Mouse (Mus musculus): ENCODE data around the gene Card19. TPM values are rescaled to one million over a fixed set of nuclear protein-coding genes. Genes with fewer than 3 reads are reported as not detected.

Gene Card19
- polyA plus RNA-seq, 1 experiment, result 79.4 TPM

GRCm38 (mm10) chr13:49190876-49191672, 24.8 kb downstream of the Card19 start:
- Histone ChIP-seq H3K4me3 (ENCODE audit: extremely low read depth, insufficient read depth, insufficient read length) (no peak overlapping the region), H3K36me3 (ENCODE audit: control insufficient read depth, insufficient read depth, low read length) (peaks cover 1% of the 10 kb centered on the region), H3K27me3 (ENCODE audit: control insufficient read depth, insufficient read depth, low read length) (no peaks in the 10 kb centered on the region), H3K27ac (ENCODE audit: insufficient read depth, low read length) (0 out of 2 replicates have a peak overlapping the region, but pooled peaks have one; percentile 2), H3K4me1 (ENCODE audit: control insufficient read depth, insufficient read depth, insufficient read length) (peaks cover 13% of the 10 kb centered on the region; the same call in 1 of the 2 replicates)
- DNase-seq (ENCODE audit: low read depth in 1 of 2, low spot score in 2 of 2), result no peak
- 75% methylated on average over 7 of the region's 7 CpGs for WGBS
- no peak for TF ChIP-seq POLR2A (IDR thresholded peaks at IDR 0.05; ENCODE audit: low read depth, low read length)
- no peak for TF ChIP-seq CTCF (IDR thresholded peaks at IDR 0.05; ENCODE audit: extremely low read depth, insufficient read depth, insufficient read length, insufficient replicate concordance)

GRCm38 (mm10) chr13:49189970-49190870, 25.6 kb downstream of the Card19 start:
- DNase-seq (ENCODE audit: low read depth in 1 of 2, low spot score in 2 of 2), result no peak
- WGBS, result 59% methylated on average over 12 of the region's 12 CpGs
- H3K4me1 ChIP-seq (ENCODE audit: control insufficient read depth, insufficient read depth, insufficient read length), result peaks cover 13% of the 10 kb centered on the region; the same call in 1 of the 2 replicates
- no peaks in the 10 kb centered on the region for H3K27me3 ChIP-seq (ENCODE audit: control insufficient read depth, insufficient read depth, low read length)
- no peak overlapping the region for H3K4me3 ChIP-seq (ENCODE audit: extremely low read depth, insufficient read depth, insufficient read length)
- H3K27ac ChIP-seq (ENCODE audit: insufficient read depth, low read length), result peak overlapping the region; percentile 2; the same call in 1 of the 2 replicates
- H3K36me3 ChIP-seq (ENCODE audit: control insufficient read depth, insufficient read depth, low read length), result no peaks in the 10 kb centered on the region
- TF ChIP-seq CTCF (IDR thresholded peaks at IDR 0.05; ENCODE audit: extremely low read depth, insufficient read depth, insufficient read length, insufficient replicate concordance) (no peak), POLR2A (IDR thresholded peaks at IDR 0.05; ENCODE audit: low read depth, low read length) (no peak)

GRCm38 (mm10) chr13:49188966-49189360, 26.9 kb downstream of the Card19 start:
- Histone ChIP-seq H3K36me3 (ENCODE audit: control insufficient read depth, insufficient read depth, low read length) (no peaks in the 10 kb centered on the region), H3K27me3 (ENCODE audit: control insufficient read depth, insufficient read depth, low read length) (no peaks in the 10 kb centered on the region), H3K27ac (ENCODE audit: insufficient read depth, low read length) (no peak overlapping the region), H3K4me1 (ENCODE audit: control insufficient read depth, insufficient read depth, insufficient read length) (peaks cover 13% of the 10 kb centered on the region; the same call in 1 of the 2 replicates), H3K4me3 (ENCODE audit: extremely low read depth, insufficient read depth, insufficient read length) (no peak overlapping the region)
- 56% methylated on average over 2 of the region's 2 CpGs for WGBS
- TF ChIP-seq POLR2A (IDR thresholded peaks at IDR 0.05; ENCODE audit: low read depth, low read length) (no peak), CTCF (IDR thresholded peaks at IDR 0.05; ENCODE audit: extremely low read depth, insufficient read depth, insufficient read length, insufficient replicate concordance) (no peak)
- no peak for DNase-seq (ENCODE audit: low read depth in 1 of 2, low spot score in 2 of 2)

- H3K27me3 ChIP-seq (ENCODE audit: control insufficient read depth, insufficient read depth, low read length), result no peaks in the 10 kb centered on the region
- no peaks in the 10 kb centered on the region for H3K36me3 ChIP-seq (ENCODE audit: control insufficient read depth, insufficient read depth, low read length)
- DNase-seq (ENCODE audit: low read depth in 1 of 2, low spot score in 2 of 2), result no peak
- H3K4me1 ChIP-seq (ENCODE audit: control insufficient read depth, insufficient read depth, insufficient read length), result peaks cover 13% of the 10 kb centered on the region; the same call in 1 of the 2 replicates
- peak overlapping the region; percentile 9 for H3K27ac ChIP-seq (ENCODE audit: insufficient read depth, low read length)
- TF ChIP-seq POLR2A (IDR thresholded peaks at IDR 0.05; ENCODE audit: low read depth, low read length), result no peak
- TF ChIP-seq CTCF (IDR thresholded peaks at IDR 0.05; ENCODE audit: extremely low read depth, insufficient read depth, insufficient read length, insufficient replicate concordance), result no peak
- peak overlapping the region; percentile 72 for H3K4me3 ChIP-seq (ENCODE audit: extremely low read depth, insufficient read depth, insufficient read length)
- WGBS, result 17% methylated on average over 15 of the region's 15 CpGs
These were observed 27.4 kb downstream of the Card19 start for GRCm38 (mm10) chr13:49188219-49188965.

GRCm38 (mm10) chr13:49187288-49188218, 28.3 kb downstream of the Card19 start, which contains the start of gene Ninj1:
Ninj1 (plus strand) TSS chr13:49187485.
- Histone ChIP-seq H3K4me3 (ENCODE audit: extremely low read depth, insufficient read depth, insufficient read length) (peak within 1 kb of the TSS; percentile 72), H3K27me3 (ENCODE audit: control insufficient read depth, insufficient read depth, low read length) (no peaks in the 10 kb centered on the region), H3K27ac (ENCODE audit: insufficient read depth, low read length) (peak within 1 kb of the TSS; percentile 70), H3K36me3 (ENCODE audit: control insufficient read depth, insufficient read depth, low read length) (no peaks in the 10 kb centered on the region), H3K4me1 (ENCODE audit: control insufficient read depth, insufficient read depth, insufficient read length) (peaks cover 13% of the 10 kb centered on the region; the same call in 1 of the 2 replicates)
- DNase-seq (ENCODE audit: low read depth in 1 of 2, low spot score in 2 of 2), result peak; percentile 65 to 79
- no peak for TF ChIP-seq CTCF (IDR thresholded peaks at IDR 0.05; ENCODE audit: extremely low read depth, insufficient read depth, insufficient read length, insufficient replicate concordance)
- peak; percentile 53 for TF ChIP-seq POLR2A (IDR thresholded peaks at IDR 0.05; ENCODE audit: low read depth, low read length)
- 1% methylated on average over 79 of the region's 87 CpGs for WGBS
